ENCODE assay signal across 15 mouse cellular contexts in the genomic region with DNA sequence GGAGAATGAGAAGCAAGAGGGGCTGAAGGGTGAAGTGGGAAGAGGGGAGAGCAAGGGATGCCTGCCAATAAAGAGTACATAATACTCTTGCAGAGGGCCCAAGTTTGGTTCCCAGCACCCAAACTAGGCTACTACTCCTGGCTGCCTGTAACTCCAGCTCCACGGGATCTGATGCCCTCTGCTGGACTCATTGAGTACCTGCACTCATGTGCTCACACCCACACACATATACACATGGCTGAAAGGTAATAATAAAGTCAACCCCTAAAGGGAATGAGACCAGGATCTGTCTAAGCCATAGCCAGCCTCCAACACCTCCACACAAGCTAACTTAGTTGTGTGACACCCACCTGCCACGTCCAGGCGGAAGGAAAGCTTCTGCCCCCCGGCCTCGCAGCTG.
"Had no signal": no experiment of that assay in that cellular context is flagged by ENCODE, and none has a peak within 500 bp of the region (broad histone marks: within the 10 kb centered on the region; RNA-seq: fewer than 3 reads in every experiment).

No protein-coding gene starts in this region.

- H3K4me1 ChIP-seq: limb, embryonic 13.5 days; liver, embryonic 12.5 days; midbrain, embryonic 12.5 days; neural tube, embryonic 13.5 days; stomach, embryonic 15.5 days had no signal

- DNase-seq: kidney, adult 8-10 months; kidney, postnatal 25 days; left cerebral cortex, postnatal 4 days; lung, adult 18-20 months; retina, postnatal 1 day; right cerebral cortex, postnatal 4 days; thymus, adult 18-20 months; thymus, postnatal 14 days had no signal

- ATAC-seq: intestine, postnatal 0 days; liver, embryonic 12.5 days; midbrain, embryonic 16.5 days had no signal

- H3K36me3 ChIP-seq: limb, embryonic 13.5 days; liver, embryonic 12.5 days; midbrain, embryonic 12.5 days; neural tube, embryonic 13.5 days; stomach, embryonic 15.5 days had no signal

- H3K27ac ChIP-seq: limb, embryonic 13.5 days; liver, embryonic 12.5 days; midbrain, embryonic 12.5 days; neural tube, embryonic 13.5 days; stomach, embryonic 15.5 days had no signal

- H3K4me3 ChIP-seq: limb, embryonic 13.5 days; liver, embryonic 12.5 days; midbrain, embryonic 12.5 days; neural tube, embryonic 13.5 days; stomach, embryonic 15.5 days had no signal

- H3K9me3 ChIP-seq: midbrain, embryonic 12.5 days; neural tube, embryonic 13.5 days; stomach, embryonic 15.5 days had no signal

- H3K4me2 ChIP-seq: limb, embryonic 13.5 days; liver, embryonic 12.5 days; midbrain, embryonic 12.5 days; neural tube, embryonic 13.5 days; stomach, embryonic 15.5 days had no signal

- H3K27me3 ChIP-seq: limb, embryonic 13.5 days; midbrain, embryonic 12.5 days; neural tube, embryonic 13.5 days; stomach, embryonic 15.5 days had no signal

- H3K9ac ChIP-seq: limb, embryonic 13.5 days; liver, embryonic 12.5 days; midbrain, embryonic 12.5 days; neural tube, embryonic 13.5 days; stomach, embryonic 15.5 days had no signal
